Mouse (Mus musculus): ENCODE data around the gene Krt6a. TPM values are rescaled to one million over a fixed set of nuclear protein-coding genes. Genes with fewer than 3 reads are reported as not detected.
A peak's percentile ranks its signal among the peaks of the same experiment; 100 is the strongest.
"Not testable (repeated sequence)": the region's sequence is repeated elsewhere in the genome, so short reads cannot be mapped to it uniquely, and the experiment has no call there.

The Krt6a gene
- total RNA-seq (2021) = not detected
- long read RNA-seq, experiment 1 = 0 reads
- long read RNA-seq, experiment 2 = 0 reads

DNA sequence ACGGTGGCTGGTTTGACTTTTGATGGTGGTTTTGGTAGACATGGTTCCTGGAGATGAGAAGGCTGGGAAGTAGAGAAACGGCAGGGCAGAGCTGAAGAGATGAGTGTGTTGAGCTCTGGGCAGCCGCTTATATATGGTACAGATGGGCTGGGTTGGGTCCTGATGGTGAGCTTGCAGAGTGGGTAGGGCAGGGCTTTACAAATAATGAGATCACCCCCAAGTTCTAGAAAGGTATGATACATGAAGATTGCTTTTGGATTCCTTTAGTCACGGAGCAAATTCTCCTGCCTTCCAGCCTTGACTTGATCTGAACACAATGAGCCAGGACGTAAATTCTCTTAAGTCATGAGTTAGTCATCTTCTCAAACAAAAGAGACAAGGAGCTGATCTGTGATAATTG lies at the start of gene Krt6a:
Gene Krt6a, minus strand, starts transcription at position 101 of the 400 bp plus-strand sequence.
- no peak for DNase-seq

DNA sequence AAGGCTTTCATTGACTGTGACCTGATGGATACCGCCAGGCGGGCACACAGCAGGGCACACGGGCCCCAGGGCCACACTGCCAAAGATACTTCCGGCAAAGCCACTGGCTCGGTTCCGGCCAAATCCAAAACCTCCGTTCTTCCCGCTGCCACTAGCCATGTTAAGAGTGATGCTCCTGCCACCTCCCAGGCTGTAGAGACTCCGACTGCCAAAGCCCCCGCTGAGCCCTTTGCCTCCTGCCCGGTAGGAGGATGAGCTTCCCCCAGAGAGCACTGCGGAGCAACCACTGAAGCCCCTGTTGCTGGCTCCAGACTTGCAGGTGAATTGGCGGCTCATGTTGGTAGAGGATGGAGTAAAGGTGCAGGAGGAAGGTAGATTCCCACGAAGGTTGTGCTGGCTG lies 48.6 kb upstream of the Krt6a start, which contains the start of gene Krt71:
Gene Krt71, minus strand, starts transcription at position 399 of the 400 bp plus-strand sequence.
- no peak for DNase-seq

DNA sequence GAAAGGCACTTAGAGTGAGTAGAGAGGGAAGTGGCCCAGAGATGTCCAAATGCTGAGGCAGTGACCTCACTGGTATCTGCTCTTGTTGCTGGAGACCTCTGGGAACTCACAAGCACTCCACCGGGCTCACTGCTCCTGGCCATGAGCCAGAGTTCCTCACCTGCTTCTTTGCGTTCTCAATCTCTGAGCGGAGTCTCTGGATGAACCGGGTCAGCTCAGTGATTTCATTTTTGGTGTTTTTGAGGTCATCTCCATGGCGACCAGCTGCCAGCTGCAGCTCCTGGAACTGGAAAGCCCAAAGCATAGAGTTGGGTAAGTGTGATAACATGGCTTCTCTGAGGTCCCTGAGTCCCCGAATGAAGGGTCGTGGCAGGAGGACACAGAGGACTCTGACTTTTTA lies 43.7 kb upstream of the Krt6a start:
- DNase-seq = no peak

DNA sequence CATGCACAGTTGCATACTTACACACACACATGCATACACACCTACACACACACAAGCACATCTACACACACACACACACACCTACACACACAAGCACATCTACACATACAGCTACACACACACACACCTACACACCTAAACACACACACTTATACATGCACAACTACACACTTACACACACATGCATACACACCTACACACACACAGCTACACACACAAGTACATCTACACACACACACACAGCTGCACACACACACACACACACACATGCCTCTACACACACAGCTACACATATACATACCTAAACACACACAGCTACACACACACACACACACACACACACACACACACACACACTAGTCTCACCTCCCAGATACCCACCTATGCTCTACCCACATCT lies 36.5 kb upstream of the Krt6a start:
- no peak for DNase-seq

DNA sequence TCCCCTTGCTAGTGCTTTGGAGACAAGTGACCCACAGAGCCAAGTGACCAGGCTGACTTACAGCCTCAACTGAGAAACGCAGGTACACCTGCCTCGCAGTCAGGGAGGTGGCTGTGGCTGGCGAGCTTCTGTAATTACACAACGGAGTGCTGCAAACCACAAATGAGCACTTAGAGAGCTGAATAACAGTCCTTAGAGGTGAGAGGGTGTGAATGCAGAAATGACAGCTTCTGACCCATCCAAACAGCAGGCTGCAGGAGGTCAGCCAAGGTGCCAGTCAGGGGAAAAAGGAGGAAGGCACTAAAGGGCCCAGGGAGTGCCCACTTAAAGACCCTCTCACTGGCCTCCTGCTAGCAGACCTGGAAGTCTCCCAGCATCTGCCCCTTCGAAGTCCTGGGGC lies 30.6 kb upstream of the Krt6a start:
- no peak for DNase-seq

DNA sequence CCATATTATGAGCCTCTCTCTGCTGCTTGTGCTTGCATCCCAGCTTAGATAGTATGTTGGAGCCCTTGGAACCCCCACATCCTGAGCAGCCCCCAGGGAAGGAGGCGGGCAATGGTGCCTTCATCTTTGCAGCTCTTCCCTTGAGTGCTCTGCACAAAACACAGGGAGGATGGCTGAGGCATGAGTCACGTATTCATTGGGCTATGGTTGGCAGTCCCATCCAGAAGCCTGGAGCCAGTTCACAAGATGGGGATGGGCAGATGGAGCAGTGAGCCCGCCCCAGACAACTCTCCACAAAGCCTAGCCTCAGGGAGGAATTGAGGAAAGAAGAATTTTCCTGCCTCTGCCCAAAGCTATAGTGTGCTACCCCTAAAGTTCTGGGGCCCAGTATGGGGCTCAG lies 21.7 kb upstream of the Krt6a start:
- DNase-seq = no peak

DNA sequence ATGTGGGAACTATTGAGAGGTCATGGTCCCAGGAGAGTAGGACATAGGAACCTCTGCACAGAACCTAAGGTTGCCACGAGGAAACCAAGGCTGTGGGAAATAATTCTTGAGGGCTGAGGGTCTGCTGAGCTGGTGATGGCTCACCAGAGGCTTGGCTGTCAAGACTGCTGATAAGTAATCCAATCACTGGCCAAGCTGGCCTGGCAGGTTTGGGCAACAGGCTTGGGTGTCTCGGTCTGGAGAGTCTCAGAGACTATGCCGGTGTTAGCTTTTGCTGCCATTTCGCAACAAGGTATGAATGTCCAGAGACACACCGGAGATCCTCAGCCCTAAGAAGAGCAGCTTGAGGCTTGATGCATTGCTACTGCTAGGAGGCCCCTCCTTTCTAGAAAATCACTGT lies 20.2 kb upstream of the Krt6a start:
- no peak for DNase-seq

DNA sequence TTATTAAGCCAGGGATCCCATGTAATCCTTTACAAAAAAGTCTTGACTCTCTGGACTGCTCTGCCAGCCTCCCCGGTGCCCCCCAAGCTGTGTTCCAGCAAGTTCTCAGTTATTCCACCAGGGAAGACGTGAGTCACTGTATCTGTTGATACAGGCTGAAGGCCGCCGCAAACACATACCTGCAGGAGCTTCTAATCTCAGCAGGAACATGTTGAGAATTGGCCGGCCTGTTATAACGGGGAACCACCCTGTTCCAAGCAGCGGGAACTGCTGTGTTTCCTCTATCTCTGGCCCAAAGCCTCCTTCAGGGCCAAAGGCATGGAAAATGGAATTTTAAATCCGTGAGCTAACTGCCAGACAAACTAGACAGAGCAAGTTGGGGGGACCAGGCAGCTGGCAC lies 19.6 kb upstream of the Krt6a start:
- DNase-seq = no peak

DNA sequence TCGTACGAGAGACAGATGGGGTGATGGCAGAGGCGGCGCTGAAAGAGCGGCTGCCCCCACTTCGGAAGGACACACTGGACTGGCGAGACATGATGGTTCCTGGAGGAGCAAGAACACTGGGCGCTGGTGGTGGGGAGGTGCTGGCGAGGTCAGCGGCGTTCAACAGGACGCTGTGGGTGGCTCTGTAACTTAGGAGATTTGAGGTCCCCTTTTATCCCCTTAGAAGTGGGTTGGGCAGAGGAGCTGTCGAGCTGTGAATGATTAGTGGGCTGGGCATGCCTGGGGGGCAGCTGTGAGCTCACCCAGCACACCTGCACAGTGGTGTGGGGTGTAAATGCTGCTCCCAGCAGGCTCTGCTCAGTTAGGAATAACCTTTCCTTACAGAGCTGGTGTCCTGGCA lies 18.6 kb upstream of the Krt6a start, which contains the start of gene Krt5:
Gene Krt5, minus strand, starts transcription at position 179 of the 400 bp plus-strand sequence.
- no peak for DNase-seq

DNA sequence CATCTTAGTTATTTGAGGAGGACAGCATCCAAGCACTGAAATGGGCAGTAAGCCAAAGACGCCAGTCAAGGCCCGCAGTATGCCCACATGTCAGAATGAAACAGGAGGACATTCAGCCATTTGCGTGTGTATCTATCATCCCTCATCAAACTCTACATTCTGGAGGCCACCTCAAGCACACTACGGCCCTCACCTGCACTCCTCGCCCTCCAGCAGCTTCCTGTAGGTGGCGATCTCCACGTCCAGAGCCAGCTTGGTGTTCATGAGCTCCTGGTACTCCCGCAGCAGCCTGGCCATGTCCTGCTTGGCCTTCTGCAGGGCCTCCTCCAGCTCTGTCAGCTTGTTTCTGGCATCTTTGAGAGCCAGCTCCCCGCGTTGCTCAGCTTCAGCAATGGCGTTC lies 14.6 kb upstream of the Krt6a start:
- DNase-seq = no peak

DNA sequence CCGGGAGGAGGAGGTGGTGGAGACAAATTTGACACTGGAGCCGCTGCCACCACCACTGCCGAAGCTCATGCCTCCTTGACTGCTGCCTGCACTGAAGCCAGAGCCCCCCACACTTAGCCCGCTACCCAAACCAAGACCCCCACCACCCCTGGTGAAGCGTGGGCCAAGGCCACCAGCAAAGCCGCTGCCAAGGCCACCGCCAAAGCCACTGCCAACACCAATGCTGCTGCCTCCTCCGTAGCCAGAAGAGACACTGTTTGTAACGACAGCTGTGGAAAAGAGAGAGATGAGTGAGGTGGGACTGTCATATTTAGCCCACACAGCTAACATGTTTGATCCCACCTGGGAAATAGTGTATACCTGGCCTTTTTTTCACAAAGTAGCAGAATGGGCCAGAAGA lies 13.3 kb upstream of the Krt6a start:
- DNase-seq = no peak

DNA sequence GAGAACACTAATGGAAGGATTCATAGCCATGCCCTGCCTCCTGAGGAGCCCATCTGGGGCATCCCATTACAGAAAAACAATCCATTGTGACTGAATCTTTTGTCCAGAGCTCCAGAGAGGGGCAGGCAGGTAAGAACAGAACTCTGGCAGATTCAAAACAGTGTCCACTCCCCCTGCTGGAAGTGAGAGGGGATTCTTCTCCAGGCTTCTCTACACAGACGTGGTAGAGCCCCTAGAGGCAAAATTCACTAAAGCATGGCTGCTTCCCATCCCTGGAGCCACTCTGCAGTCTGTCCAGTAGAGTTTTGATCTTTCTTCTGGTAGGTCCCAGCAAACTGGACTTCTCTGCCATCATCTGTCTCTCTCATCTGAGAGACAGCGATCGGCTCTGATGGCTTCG lies 10.0 kb upstream of the Krt6a start:
- DNase-seq = no peak

DNA sequence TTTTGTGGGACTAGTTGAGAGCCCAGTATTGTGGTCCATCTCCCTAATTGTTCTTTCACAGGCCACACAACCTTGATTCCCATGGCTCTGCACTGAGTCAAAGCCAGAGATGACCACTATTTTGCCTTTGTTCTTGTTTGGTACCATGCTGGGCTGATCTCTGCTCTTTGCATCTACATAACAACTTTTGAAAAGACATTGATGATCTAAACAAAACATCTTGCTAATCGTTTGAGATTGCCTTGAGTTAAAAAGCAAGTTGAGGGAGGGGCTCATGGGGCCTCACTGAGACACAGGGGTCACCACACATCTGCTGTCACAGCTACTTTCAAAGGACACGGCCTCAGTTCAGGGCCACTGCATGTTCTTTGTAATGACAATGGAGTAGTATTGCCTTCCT lies 8.3 kb upstream of the Krt6a start:
- DNase-seq = no peak

DNA sequence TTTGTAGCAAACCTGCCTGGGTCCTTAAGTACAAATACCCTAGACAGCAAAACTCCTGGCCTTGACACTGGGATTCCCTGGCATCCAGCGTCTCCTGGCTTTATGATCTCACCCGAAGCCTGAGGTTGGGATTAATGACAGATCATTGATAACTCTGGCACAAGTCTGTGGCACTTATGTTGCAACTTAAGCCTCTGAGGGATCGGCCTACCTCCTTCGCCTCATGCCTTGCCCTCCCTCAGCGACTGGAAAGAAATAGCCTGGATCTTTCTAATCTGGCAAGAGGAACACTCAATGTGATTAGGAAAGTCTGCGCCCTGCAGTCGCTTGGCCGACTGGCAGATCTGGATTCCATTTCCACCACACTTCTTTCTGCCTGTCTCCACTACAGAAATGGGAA lies 5.8 kb upstream of the Krt6a start:
- DNase-seq = no peak

DNA sequence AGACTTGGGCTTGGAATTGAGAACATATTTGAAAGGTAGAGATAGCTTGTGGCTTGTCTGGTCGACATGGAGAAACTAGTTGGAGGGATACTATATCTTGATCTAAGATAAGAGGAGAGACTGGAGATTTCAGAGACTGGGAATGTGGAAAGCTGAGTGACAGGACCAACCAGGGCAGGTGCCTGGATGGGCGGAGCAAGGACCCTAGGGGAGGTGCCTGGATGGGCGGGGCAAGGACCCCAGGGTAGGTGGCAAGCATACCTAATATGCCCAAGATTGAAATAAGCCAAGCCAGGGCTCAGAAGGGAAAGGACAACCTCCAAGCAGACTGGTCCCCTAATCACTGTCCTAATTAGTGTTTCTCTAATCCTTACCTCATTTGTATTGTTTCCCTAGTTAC lies 5.1 kb upstream of the Krt6a start:
- no peak for DNase-seq

DNA sequence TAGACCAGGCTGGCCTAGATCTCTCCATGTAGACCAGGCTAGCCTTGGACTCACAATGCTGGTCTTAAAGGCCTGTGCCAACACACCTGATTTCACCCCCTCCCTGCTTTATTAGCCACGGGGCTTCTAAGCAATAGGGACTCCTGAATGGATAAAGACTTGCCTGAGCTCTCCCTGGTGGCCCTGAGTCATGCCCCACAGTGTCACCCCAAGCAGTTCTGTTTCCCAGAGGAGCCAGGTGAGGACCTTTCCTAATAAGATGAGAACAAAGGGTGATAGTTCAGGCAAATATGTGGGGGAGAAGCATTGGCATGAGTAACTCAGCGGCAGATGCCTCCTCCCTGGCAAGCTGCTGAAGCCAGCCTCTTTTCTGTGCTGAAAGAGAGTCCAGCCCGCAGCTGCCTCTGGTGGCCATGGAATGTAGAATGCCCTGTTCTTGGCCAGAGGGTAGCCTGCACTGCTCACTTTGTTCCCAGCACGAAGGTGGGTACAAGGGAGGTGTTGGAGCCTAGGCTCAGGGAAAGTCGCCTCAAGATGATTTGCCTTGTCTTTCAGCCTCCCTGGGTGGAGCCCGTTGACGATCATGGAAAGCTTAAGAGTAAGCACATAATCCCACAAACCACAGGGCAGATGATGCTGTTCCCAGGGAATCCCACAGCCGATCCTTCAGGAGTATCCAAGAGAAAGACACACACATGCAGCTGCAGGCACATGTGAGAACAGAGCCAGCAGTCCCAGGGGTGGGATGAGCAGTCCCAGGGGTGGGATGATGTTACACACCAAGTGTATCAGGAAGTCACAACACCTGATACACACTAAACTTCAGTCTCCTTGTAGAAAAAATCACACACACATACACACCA lies 3.5 kb upstream of the Krt6a start:
- no peak for DNase-seq

DNA sequence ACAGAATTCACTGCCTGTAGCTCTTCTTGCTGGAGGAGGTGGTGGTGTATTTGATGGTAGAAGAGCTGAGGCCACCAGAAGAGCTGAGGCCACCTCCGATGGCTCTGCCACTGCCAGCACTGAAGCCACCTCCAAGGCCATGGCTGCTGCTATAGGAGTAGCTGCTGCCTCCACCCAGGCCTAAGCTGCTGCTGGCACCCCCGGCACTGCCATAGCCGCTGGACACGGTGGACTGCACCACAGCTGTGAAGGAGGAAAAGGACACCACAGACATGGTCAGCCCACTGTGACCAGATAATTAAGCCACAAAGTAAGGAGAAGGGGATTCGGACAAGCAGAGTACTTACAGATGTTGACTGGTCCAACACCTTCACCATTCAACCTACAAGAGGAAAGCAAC lies 3.6 kb downstream of the Krt6a start:
- DNase-seq = not testable (repeated sequence)

DNA sequence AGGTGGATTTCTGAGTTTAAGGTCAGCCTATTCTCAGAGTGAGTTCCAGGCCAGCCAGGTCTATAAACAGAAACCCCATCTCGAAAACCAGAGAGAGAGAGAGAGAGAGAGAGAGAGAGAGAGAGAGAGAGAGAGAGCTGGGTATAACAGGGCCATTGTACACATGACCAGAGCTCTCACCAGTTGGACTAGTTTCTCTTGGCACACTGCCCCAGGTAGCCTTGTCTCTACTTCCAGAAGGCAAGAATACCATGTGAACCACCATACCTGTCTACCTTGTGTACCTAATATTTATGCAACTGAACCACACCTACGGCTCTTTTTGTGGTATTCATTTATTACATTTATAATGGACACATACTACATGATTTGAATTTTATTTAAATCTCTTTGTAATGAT lies 5.9 kb downstream of the Krt6a start:
- no peak for DNase-seq

DNA sequence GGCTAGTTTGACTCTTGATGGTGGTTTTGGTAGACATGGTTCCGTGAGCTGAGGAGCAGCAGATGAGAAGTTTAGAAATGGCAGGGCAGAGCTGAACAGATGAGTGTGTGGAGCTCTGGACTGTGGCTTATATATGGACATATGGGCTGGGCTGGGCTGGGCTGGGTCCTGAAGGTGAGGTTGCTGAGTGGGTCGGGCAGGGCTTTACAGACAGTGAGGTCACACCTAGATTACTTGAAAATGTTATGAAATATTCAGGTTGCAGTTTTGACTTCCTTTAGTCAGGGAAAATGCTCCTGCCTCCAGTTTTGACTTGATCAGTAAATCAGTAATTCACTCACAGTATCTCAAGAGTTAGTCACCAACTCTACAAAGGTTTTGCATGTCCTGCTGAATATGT lies 13.9 kb downstream of the Krt6a start, which contains the start of gene Krt6b:
Gene Krt6b, minus strand, starts transcription at position 101 of the 400 bp plus-strand sequence.
- no peak for DNase-seq

DNA sequence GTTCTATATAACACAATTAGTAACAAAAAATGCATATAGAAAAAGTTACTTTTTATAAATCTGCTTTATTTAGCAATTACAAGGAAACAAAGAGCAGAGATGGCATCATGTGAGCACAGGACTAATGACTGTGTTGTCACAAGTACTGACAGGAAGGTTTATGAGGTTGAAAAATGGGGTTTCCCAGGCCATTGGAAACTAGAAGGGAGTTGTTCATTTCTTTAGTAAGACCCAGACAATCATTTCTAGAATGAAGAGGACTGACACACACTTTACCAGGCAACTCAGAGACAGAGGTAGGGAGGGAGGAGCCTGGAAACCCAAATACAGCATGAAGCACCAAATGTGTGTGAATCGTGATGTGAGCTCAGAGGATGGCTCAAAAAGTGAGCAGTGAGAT lies 18.1 kb downstream of the Krt6a start:
- DNase-seq = no peak

DNA sequence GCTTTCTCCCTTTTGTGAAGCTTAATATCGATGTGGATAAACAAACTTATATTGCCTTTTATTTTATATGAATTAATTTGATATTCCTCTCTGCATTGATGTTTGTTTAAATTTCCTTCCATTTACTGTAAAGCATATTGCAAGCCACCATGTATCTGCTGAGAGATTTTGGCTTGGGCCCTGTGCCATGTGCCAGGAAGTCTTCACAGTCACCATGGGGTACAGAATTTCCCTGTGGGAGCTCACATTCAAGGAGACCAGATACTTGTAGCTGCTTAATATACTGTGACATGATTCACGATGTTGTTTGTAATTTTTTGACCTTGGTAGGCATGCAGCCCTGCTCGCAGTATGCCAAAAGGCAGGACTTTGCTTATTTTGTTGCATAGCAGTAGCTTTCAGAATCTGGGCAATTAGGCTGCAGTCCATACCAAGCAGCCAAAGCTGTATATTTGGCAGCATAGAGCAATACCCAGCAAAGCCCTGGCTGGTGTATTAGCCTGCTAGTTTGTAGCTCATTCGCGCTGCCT lies 41.3 kb downstream of the Krt6a start:
- peak; percentile 5 for DNase-seq

DNA sequence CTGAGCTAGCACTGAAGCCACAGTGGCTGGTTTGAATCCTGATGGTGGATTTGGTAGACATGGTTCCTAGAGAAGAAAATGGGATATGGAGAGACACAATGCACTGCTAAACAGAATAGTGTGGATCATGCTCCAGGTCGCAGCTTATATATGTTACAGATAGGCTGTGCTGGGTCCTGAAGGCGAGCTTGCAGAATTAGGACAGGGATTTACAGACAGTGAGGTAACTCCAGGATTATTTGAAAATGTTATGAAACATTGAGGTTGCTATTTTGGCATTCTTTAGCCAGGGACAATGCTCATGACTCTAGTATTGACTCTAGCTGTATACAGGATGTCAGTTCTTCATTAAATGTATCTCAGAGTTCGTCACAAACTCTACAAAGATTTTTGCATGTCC lies 46.8 kb downstream of the Krt6a start, which contains the start of gene Gm5478:
Gene Gm5478, minus strand, starts transcription at position 101 of the 400 bp plus-strand sequence.
- no peak for DNase-seq

All from adrenal gland, postnatal 10 days (tissue).